Mouse (Mus musculus): ENCODE measurements around the gene Ift122. TPM values are rescaled to one million over a fixed set of nuclear protein-coding genes. Genes with fewer than 3 reads are reported as not detected.

Ift122 gene
- total and polyA plus RNA-seq, 3 experiments = 3.3 to 8.0 TPM; not detected in 1

DNA sequence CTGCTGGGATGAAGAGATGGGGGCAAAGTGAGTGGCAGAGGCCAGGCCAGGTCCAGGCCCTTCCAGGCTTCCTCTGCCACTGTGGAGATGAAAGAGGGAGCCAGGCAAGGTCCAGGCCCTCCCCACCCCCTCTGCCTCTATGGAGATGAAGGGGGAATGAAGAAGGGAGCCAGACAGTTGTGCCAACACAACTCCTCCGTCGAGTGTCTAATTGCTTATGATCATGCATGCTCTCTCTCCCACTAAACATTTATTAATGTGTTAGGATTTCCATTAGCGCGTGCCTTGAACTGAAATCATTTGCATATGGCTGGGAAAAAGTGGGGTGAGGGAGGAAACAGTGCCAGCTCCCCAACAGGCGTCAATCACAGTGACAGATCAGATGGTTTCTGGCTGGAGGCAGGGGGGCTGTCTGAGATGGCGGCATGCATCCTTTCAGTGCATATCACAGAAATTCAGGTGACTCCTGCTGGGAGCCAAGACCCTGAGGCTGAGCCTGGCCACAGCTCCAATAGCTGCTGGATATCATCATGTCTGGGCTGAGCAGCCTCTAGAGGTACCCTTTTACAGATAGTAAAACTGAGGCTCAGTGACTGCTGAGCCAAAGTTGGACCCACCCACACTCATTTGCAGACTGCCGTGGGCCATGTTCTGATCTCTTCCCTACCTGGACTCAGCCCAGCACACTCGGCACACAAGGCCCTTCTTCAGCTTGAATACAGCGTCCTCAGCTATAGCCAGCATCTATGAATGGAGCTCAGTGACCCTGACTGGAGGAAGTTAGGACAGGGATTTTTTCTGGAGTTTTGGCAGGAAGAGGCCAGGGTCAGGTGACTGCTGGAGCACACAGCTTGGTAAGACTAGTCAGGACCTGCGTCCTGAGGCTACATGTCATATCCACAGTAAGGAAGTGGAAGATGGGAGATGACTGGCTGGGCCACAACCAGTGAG is 74.3 kb downstream of the Ift122 start:
- H3K4me3 ChIP-seq (ENCODE audit: control insufficient read depth in 1 of 2, insufficient read depth in 1 of 2, low read depth in 2 of 2, low read length in 2 of 2) = no peak overlapping the region
- no peaks in the 10 kb centered on the region for H3K36me3 ChIP-seq (ENCODE audit: control insufficient read depth in 1 of 2, insufficient read depth in 2 of 2, low read length in 2 of 2)
- no peak overlapping the region for H3K27ac ChIP-seq (ENCODE audit: control insufficient read depth, low read depth, low read length)
- H3K79me2 ChIP-seq (ENCODE audit: control insufficient read depth, insufficient read depth, low read length, poor library complexity) = no peaks in the 10 kb centered on the region
- H3K27me3 ChIP-seq (ENCODE audit: control insufficient read depth in 1 of 2, insufficient read depth in 2 of 2, low read length in 2 of 2) = no peaks in the 10 kb centered on the region
- TF ChIP-seq ZKSCAN1 (IDR thresholded peaks at IDR 0.05; ENCODE audit: low read depth, low read length) = no peak
- TF ChIP-seq GATA1 (IDR thresholded peaks at IDR 0.05; ENCODE audit: low read depth, low read length) = no peak
- no peak for TF ChIP-seq BHLHE40 (IDR thresholded peaks at IDR 0.05; ENCODE audit: borderline replicate concordance, low read depth, low read length)
- TF ChIP-seq E2F4 (IDR thresholded peaks at IDR 0.05; ENCODE audit: borderline replicate concordance, low read depth, low read length) = no peak
- no peak for TF ChIP-seq MEF2A (IDR thresholded peaks at IDR 0.05; ENCODE audit: extremely low read depth, insufficient replicate concordance, low read depth, low read length, poor library complexity, severe bottlenecking)
- no peak for TF ChIP-seq ZC3H11A (IDR thresholded peaks at IDR 0.05; ENCODE audit: low read depth, low read length)
- no peak for TF ChIP-seq SMC3 (IDR thresholded peaks at IDR 0.05; ENCODE audit: low read depth, low read length)
- no peak for TF ChIP-seq MXI1 (IDR thresholded peaks at IDR 0.05; ENCODE audit: low read depth, low read length)
- no peak for TF ChIP-seq CTCF (IDR thresholded peaks at IDR 0.05 in 2 of 3, conservative IDR thresholded peaks at IDR 0.05 in 1 of 3; ENCODE audit: control insufficient read depth in 1 of 3, insufficient read depth in 1 of 3, low read depth in 2 of 3, low read length in 3 of 3, poor library complexity in 1 of 3, severe bottlenecking in 1 of 3)
- TF ChIP-seq USF2 (IDR thresholded peaks at IDR 0.05; ENCODE audit: borderline replicate concordance in 1 of 2, insufficient read depth in 1 of 2, low read depth in 1 of 2, low read length in 2 of 2) = no peak
- TF ChIP-seq JUND (IDR thresholded peaks at IDR 0.05; ENCODE audit: low read depth, low read length) = no peak
- no peak for TF ChIP-seq MAX (IDR thresholded peaks at IDR 0.05; ENCODE audit: low read length)
- no peak for TF ChIP-seq ZMIZ1 (IDR thresholded peaks at IDR 0.05; ENCODE audit: low read depth, low read length)
- no peak for DNase-seq (ENCODE audit: low read depth, low spot score)
- no peaks in the 10 kb centered on the region for H3K9me3 ChIP-seq (replicated peaks; ENCODE audit: insufficient read depth, low read length)
- H3K9ac ChIP-seq (ENCODE audit: control insufficient read depth, low read depth, low read length, poor library complexity, severe bottlenecking) = no peak overlapping the region
- no peaks in the 10 kb centered on the region; a peak in 1 of 4 replicates for H3K4me1 ChIP-seq (ENCODE audit: control insufficient read depth in 1 of 2, insufficient read depth in 2 of 2, low read length in 2 of 2)

DNA sequence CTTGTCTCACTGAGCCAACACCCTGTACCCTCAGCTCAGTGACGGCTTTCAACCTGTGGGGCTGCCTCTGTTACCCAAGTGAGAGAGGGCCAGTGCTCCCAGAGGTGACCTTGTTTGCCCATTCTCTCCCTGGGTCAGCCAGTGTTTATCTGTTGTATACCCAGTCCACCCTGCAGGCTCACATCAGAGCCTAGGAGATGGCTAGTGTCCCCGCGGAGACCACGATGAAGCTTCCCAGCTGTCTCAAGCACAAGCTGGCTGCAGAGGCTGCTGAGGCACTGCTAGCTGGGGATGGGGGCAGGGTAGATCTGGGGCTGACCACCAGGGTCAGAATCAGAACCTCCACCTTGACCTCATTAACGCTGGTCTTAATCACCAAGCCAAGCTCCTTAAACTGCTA is 76.7 kb downstream of the Ift122 start:
- DNase-seq (ENCODE audit: low read depth, low spot score) = no peak
- Histone ChIP-seq H3K9me3 (replicated peaks; ENCODE audit: insufficient read depth, low read length) (no peaks in the 10 kb centered on the region), H3K4me3 (ENCODE audit: control insufficient read depth in 1 of 2, insufficient read depth in 1 of 2, low read depth in 2 of 2, low read length in 2 of 2) (no peak overlapping the region), H3K4me1 (ENCODE audit: control insufficient read depth in 1 of 2, insufficient read depth in 2 of 2, low read length in 2 of 2) (no peaks in the 10 kb centered on the region), H3K27me3 (ENCODE audit: control insufficient read depth in 1 of 2, insufficient read depth in 2 of 2, low read length in 2 of 2) (no peaks in the 10 kb centered on the region), H3K36me3 (ENCODE audit: control insufficient read depth in 1 of 2, insufficient read depth in 2 of 2, low read length in 2 of 2) (no peaks in the 10 kb centered on the region), H3K27ac (ENCODE audit: control insufficient read depth, low read depth, low read length) (no peak overlapping the region), H3K79me2 (ENCODE audit: control insufficient read depth, insufficient read depth, low read length, poor library complexity) (no peaks in the 10 kb centered on the region), H3K9ac (ENCODE audit: control insufficient read depth, low read depth, low read length, poor library complexity, severe bottlenecking) (no peak overlapping the region)
- TF ChIP-seq POLR2AphosphoS2 (IDR thresholded peaks at IDR 0.05; ENCODE audit: low read length) (no peak), CHD2 (IDR thresholded peaks at IDR 0.05; ENCODE audit: low read length) (no peak), POLR2AphosphoS5 (IDR thresholded peaks at IDR 0.05; ENCODE audit: borderline replicate concordance, low read depth, low read length) (no peak), TBP (IDR thresholded peaks at IDR 0.05; ENCODE audit: low read depth, low read length) (no peak), USF1 (IDR thresholded peaks at IDR 0.05; ENCODE audit: low read depth, low read length) (no peak), RCOR1 (IDR thresholded peaks at IDR 0.05; ENCODE audit: low read depth, low read length) (no peak), HCFC1 (IDR thresholded peaks at IDR 0.05; ENCODE audit: low read depth, low read length) (no peak), MAZ (IDR thresholded peaks at IDR 0.05; ENCODE audit: low read depth, low read length) (no peak), JUND (IDR thresholded peaks at IDR 0.05; ENCODE audit: low read depth, low read length) (no peak), NRF1 (IDR thresholded peaks at IDR 0.05; ENCODE audit: insufficient read depth, low read depth, low read length, poor library complexity, severe bottlenecking) (no peak), NELFE (IDR thresholded peaks at IDR 0.05; ENCODE audit: low read depth, low read length) (no peak), GABPA (IDR thresholded peaks at IDR 0.05; ENCODE audit: low read depth, low read length) (no peak), MEF2A (IDR thresholded peaks at IDR 0.05; ENCODE audit: extremely low read depth, insufficient replicate concordance, low read depth, low read length, poor library complexity, severe bottlenecking) (no peak), ZKSCAN1 (IDR thresholded peaks at IDR 0.05; ENCODE audit: low read depth, low read length) (no peak), MYB (IDR thresholded peaks at IDR 0.05; ENCODE audit: low read depth, low read length) (no peak), MAFK (IDR thresholded peaks at IDR 0.05; ENCODE audit: borderline replicate concordance, low read depth, low read length) (no peak), RAD21 (IDR thresholded peaks at IDR 0.05; ENCODE audit: low read depth, low read length) (no peak)
